Mouse (Mus musculus): ENCODE results near the gene Cacna2d4. TPM values are rescaled to one million over a fixed set of nuclear protein-coding genes. Genes with fewer than 3 reads are reported as not detected.

Cacna2d4 gene
- polyA plus RNA-seq, 1 experiment from 2014 or later = not detected

GRCm38 (mm10) chr6:119390728-119391127 is 154.4 kb downstream of the Cacna2d4 start:
- no peak overlapping the region for H3K27ac ChIP-seq (ENCODE audit: low read length)
- 91% methylated on average over 4 of the region's 4 CpGs for WGBS
- H3K9me3 ChIP-seq (ENCODE audit: control insufficient read depth, low read length) = no peaks in the 10 kb centered on the region
- peaks cover 17% of the 10 kb centered on the region for H3K4me1 ChIP-seq (replicated peaks; ENCODE audit: control insufficient read depth, insufficient read depth, low read length)
- H3K4me2 ChIP-seq (ENCODE audit: low read depth, low read length) = no peak overlapping the region
- H3K36me3 ChIP-seq (ENCODE audit: control insufficient read depth, insufficient read depth, low read length) = no peaks in the 10 kb centered on the region
- no peak overlapping the region for H3K4me3 ChIP-seq (ENCODE audit: low read length)
- no peak for ATAC-seq (ENCODE audit: low read depth)
- no peak overlapping the region for H3K9ac ChIP-seq (ENCODE audit: low read length)
- H3K27me3 ChIP-seq (ENCODE audit: control insufficient read depth, insufficient read depth, low read depth, low read length) = no peaks in the 10 kb centered on the region

GRCm38 (mm10) chr6:119392836-119393235 is 156.5 kb downstream of the Cacna2d4 start:
- H3K27ac ChIP-seq (ENCODE audit: low read length) = no peak overlapping the region
- ATAC-seq (ENCODE audit: low read depth) = no peak
- H3K4me2 ChIP-seq (ENCODE audit: low read depth, low read length) = no peak overlapping the region
- WGBS = 65% methylated on average over 9 of the region's 9 CpGs
- H3K4me3 ChIP-seq (ENCODE audit: low read length) = no peak overlapping the region
- H3K9ac ChIP-seq (ENCODE audit: low read length) = no peak overlapping the region
- no peaks in the 10 kb centered on the region for H3K27me3 ChIP-seq (ENCODE audit: control insufficient read depth, insufficient read depth, low read depth, low read length)
- no peaks in the 10 kb centered on the region for H3K36me3 ChIP-seq (ENCODE audit: control insufficient read depth, insufficient read depth, low read length)
- no peaks in the 10 kb centered on the region for H3K9me3 ChIP-seq (ENCODE audit: control insufficient read depth, low read length)
- peaks cover 9% of the 10 kb centered on the region; the same call in 1 of the 2 replicates for H3K4me1 ChIP-seq (replicated peaks; ENCODE audit: control insufficient read depth, insufficient read depth, low read length)

GRCm38 (mm10) chr6:119395421-119396308 is 159.3 kb downstream of the Cacna2d4 start:
- Histone ChIP-seq H3K9me3 (ENCODE audit: control insufficient read depth, low read length) (no peaks in the 10 kb centered on the region), H3K4me2 (ENCODE audit: low read depth, low read length) (no peak overlapping the region), H3K4me1 (replicated peaks; ENCODE audit: control insufficient read depth, insufficient read depth, low read length) (0 out of 2 replicates have a peak, but pooled peaks cover 4% of the 10 kb centered on the region), H3K36me3 (ENCODE audit: control insufficient read depth, insufficient read depth, low read length) (no peaks in the 10 kb centered on the region), H3K4me3 (ENCODE audit: low read length) (no peak overlapping the region), H3K27ac (ENCODE audit: low read length) (no peak overlapping the region), H3K9ac (ENCODE audit: low read length) (no peak overlapping the region), H3K27me3 (ENCODE audit: control insufficient read depth, insufficient read depth, low read depth, low read length) (no peaks in the 10 kb centered on the region)
- no peak for ATAC-seq (ENCODE audit: low read depth)
- WGBS = 54% methylated on average over 14 of the region's 14 CpGs

GRCm38 (mm10) chr6:119396309-119396634 is 159.9 kb downstream of the Cacna2d4 start:
- Histone ChIP-seq H3K27me3 (ENCODE audit: control insufficient read depth, insufficient read depth, low read depth, low read length) (no peaks in the 10 kb centered on the region), H3K27ac (ENCODE audit: low read length) (no peak overlapping the region), H3K36me3 (ENCODE audit: control insufficient read depth, insufficient read depth, low read length) (no peaks in the 10 kb centered on the region), H3K9me3 (ENCODE audit: control insufficient read depth, low read length) (no peaks in the 10 kb centered on the region), H3K4me1 (replicated peaks; ENCODE audit: control insufficient read depth, insufficient read depth, low read length) (0 out of 2 replicates have a peak, but pooled peaks cover 4% of the 10 kb centered on the region), H3K4me2 (ENCODE audit: low read depth, low read length) (no peak overlapping the region), H3K4me3 (ENCODE audit: low read length) (no peak overlapping the region), H3K9ac (ENCODE audit: low read length) (no peak overlapping the region)
- ATAC-seq (ENCODE audit: low read depth) = peak; percentile 86
- 44% methylated on average over 5 of the region's 5 CpGs for WGBS

- Histone ChIP-seq H3K9me3 (ENCODE audit: control insufficient read depth, low read length) (no peaks in the 10 kb centered on the region), H3K4me2 (ENCODE audit: low read depth, low read length) (no peak overlapping the region), H3K27ac (ENCODE audit: low read length) (no peak overlapping the region), H3K4me3 (ENCODE audit: low read length) (no peak overlapping the region), H3K36me3 (ENCODE audit: control insufficient read depth, insufficient read depth, low read length) (no peaks in the 10 kb centered on the region), H3K4me1 (replicated peaks; ENCODE audit: control insufficient read depth, insufficient read depth, low read length) (0 out of 2 replicates have a peak, but pooled peaks cover 4% of the 10 kb centered on the region), H3K27me3 (ENCODE audit: control insufficient read depth, insufficient read depth, low read depth, low read length) (no peaks in the 10 kb centered on the region), H3K9ac (ENCODE audit: low read length) (no peak overlapping the region)
- no peak for ATAC-seq (ENCODE audit: low read depth)
- 80% methylated on average over 3 of the region's 3 CpGs for WGBS
These were observed 163.0 kb downstream of the Cacna2d4 start for GRCm38 (mm10) chr6:119399371-119399770.

GRCm38 (mm10) chr6:119400649-119401048 is 164.3 kb downstream of the Cacna2d4 start:
- no peak overlapping the region for H3K4me2 ChIP-seq (ENCODE audit: low read depth, low read length)
- no peak overlapping the region for H3K9ac ChIP-seq (ENCODE audit: low read length)
- WGBS = 65% methylated on average over 3 of the region's 3 CpGs
- H3K27ac ChIP-seq (ENCODE audit: low read length) = no peak overlapping the region
- H3K4me1 ChIP-seq (replicated peaks; ENCODE audit: control insufficient read depth, insufficient read depth, low read length) = 0 out of 2 replicates have a peak, but pooled peaks cover 2% of the 10 kb centered on the region
- H3K27me3 ChIP-seq (ENCODE audit: control insufficient read depth, insufficient read depth, low read depth, low read length) = no peaks in the 10 kb centered on the region
- H3K36me3 ChIP-seq (ENCODE audit: control insufficient read depth, insufficient read depth, low read length) = no peaks in the 10 kb centered on the region
- ATAC-seq (ENCODE audit: low read depth) = no peak
- H3K9me3 ChIP-seq (ENCODE audit: control insufficient read depth, low read length) = no peaks in the 10 kb centered on the region
- no peak overlapping the region for H3K4me3 ChIP-seq (ENCODE audit: low read length)

GRCm38 (mm10) chr6:119401545-119402304 is 165.4 kb downstream of the Cacna2d4 start:
- H3K4me3 ChIP-seq (ENCODE audit: low read length) = no peak overlapping the region
- 80% methylated on average over 8 of the region's 8 CpGs for WGBS
- no peaks in the 10 kb centered on the region for H3K36me3 ChIP-seq (ENCODE audit: control insufficient read depth, insufficient read depth, low read length)
- H3K4me2 ChIP-seq (ENCODE audit: low read depth, low read length) = no peak overlapping the region
- ATAC-seq (ENCODE audit: low read depth) = no peak
- no peak overlapping the region for H3K27ac ChIP-seq (ENCODE audit: low read length)
- no peaks in the 10 kb centered on the region for H3K27me3 ChIP-seq (ENCODE audit: control insufficient read depth, insufficient read depth, low read depth, low read length)
- no peaks in the 10 kb centered on the region for H3K4me1 ChIP-seq (replicated peaks; ENCODE audit: control insufficient read depth, insufficient read depth, low read length)
- H3K9me3 ChIP-seq (ENCODE audit: control insufficient read depth, low read length) = no peaks in the 10 kb centered on the region
- H3K9ac ChIP-seq (ENCODE audit: low read length) = no peak overlapping the region

Other genes with a start within 250 kb of the Cacna2d4 start
- gene Dcp1b, start 61.3 kb upstream of the Cacna2d4 start, polyA plus RNA-seq (2015; fragmentation: Nextera tagmentation; extraction: Ambion mirVana) = 5.8 and 8.3 TPM in 2 replicates
- 5.8 TPM in 2 replicates for gene Cacna1c, start 40.1 kb upstream of the Cacna2d4 start, polyA plus RNA-seq (2015; fragmentation: Nextera tagmentation; extraction: Ambion mirVana)
- 0.04 and 0.18 TPM in 2 replicates for gene Lrtm2, start 94.2 kb downstream of the Cacna2d4 start, polyA plus RNA-seq (2015; fragmentation: Nextera tagmentation; extraction: Ambion mirVana)
- 43.4 and 46.4 TPM in 2 replicates for gene Adipor2, start 181.2 kb downstream of the Cacna2d4 start, polyA plus RNA-seq (2015; fragmentation: Nextera tagmentation; extraction: Ambion mirVana)
- gene Fbxl14, start 243.1 kb downstream of the Cacna2d4 start, polyA plus RNA-seq (2015; fragmentation: Nextera tagmentation; extraction: Ambion mirVana) = 4.0 and 4.5 TPM in 2 replicates

Measured in lung, embryonic 16.5 days (tissue).